Comparison of ENCODE assay signal across 20 mouse cellular contexts in genomic region chr3:62194421-62194820, GRCm38 (mm10).
"Had no signal": no experiment of that assay in that cellular context is flagged by ENCODE, and none has a peak within 500 bp of the region (broad histone marks: within the 10 kb centered on the region; RNA-seq: fewer than 3 reads in every experiment).

No protein-coding gene starts in this region.

- H3K9ac ChIP-seq: intestine, embryonic 15.5 days; kidney, embryonic 15.5 days; limb, embryonic 13.5 days; liver, embryonic 12.5 days; liver, embryonic 15.5 days; lung, embryonic 15.5 days; midbrain, embryonic 13.5 days had no signal

- H3K4me2 ChIP-seq: intestine, embryonic 15.5 days; kidney, embryonic 15.5 days; limb, embryonic 13.5 days; liver, embryonic 12.5 days; liver, embryonic 15.5 days; lung, embryonic 15.5 days; midbrain, embryonic 13.5 days had no signal

- H3K4me3 ChIP-seq: intestine, embryonic 15.5 days; kidney, embryonic 15.5 days; limb, embryonic 10.5 days; limb, embryonic 13.5 days; liver, embryonic 12.5 days; liver, embryonic 15.5 days; lung, embryonic 15.5 days; megakaryocyte, embryonic 14.5 days; midbrain, embryonic 10.5 days; midbrain, embryonic 13.5 days had no signal

- H3K27ac ChIP-seq: intestine, embryonic 15.5 days; kidney, embryonic 15.5 days; limb, embryonic 10.5 days; limb, embryonic 13.5 days; liver, embryonic 12.5 days; liver, embryonic 15.5 days; lung, embryonic 15.5 days; midbrain, embryonic 10.5 days; midbrain, embryonic 13.5 days; stomach, postnatal 0 days had no signal

- DNase-seq: kidney, adult 11 months; kidney, adult 8-10 months; kidney, postnatal 10 days; kidney, postnatal 36 days; liver; lung, adult 18-20 months; lung, postnatal 10 days; lung, postnatal 36 days; thymus, postnatal 25 days had no signal

- H3K9me3 ChIP-seq: intestine, embryonic 15.5 days; kidney, embryonic 15.5 days; limb, embryonic 10.5 days; limb, embryonic 13.5 days; liver, embryonic 12.5 days; liver, embryonic 15.5 days; lung, embryonic 15.5 days; megakaryocyte, embryonic 14.5 days; midbrain, embryonic 10.5 days; midbrain, embryonic 13.5 days had no signal

- H3K4me1 ChIP-seq: intestine, embryonic 15.5 days; kidney, embryonic 15.5 days; limb, embryonic 10.5 days; limb, embryonic 13.5 days; liver, embryonic 12.5 days; liver, embryonic 15.5 days; lung, embryonic 15.5 days; megakaryocyte, embryonic 14.5 days; midbrain, embryonic 10.5 days; midbrain, embryonic 13.5 days had no signal

- H3K36me3 ChIP-seq: intestine, embryonic 15.5 days; kidney, embryonic 15.5 days; limb, embryonic 10.5 days; limb, embryonic 13.5 days; liver, embryonic 12.5 days; liver, embryonic 15.5 days; lung, embryonic 15.5 days; midbrain, embryonic 10.5 days; midbrain, embryonic 13.5 days had no signal

- ATAC-seq: intestine, embryonic 15.5 days; liver, embryonic 12.5 days; midbrain, embryonic 13.5 days had no signal

- H3K27me3 ChIP-seq: intestine, embryonic 15.5 days; kidney, embryonic 15.5 days; limb, embryonic 13.5 days; liver, embryonic 12.5 days; liver, embryonic 15.5 days; lung, embryonic 15.5 days; megakaryocyte, embryonic 14.5 days; midbrain, embryonic 13.5 days had no signal
